Mouse (Mus musculus): ENCODE results near the gene Mcub.

DNA sequence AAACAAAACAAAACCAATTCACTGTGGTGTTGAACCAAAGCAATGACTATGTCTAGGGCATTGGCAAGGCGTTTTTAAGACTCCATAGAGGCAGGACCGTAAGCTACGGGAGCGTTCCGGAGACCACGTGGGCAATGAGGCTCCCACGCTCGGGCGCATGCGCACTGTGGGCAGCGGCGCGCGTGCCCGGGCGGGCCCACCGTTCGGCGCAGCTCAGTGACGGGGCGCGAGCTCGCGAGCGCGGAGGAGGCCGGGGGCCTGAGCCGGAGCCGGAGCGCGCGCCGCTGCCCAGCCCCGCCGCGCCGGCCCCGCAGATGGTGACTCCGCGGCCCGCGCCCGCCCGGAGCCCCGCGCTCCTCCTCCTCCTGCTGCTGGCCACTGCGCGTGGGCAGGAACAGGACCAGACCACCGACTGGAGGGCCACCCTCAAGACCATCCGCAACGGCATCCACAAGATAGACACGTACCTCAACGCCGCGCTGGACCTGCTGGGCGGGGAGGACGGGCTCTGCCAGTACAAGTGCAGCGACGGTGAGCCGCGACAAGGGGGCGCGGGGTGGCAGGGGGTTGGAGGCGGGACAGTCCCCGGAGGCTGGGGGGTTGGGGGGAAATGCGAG, 91.5 kb downstream of the Mcub start, which contains the start of gene Pla2g12a:
- no peak for TF ChIP-seq CTCF (conservative IDR thresholded peaks at IDR 0.05; ENCODE audit: insufficient read depth, insufficient read length, low read depth, low read length)
- TF ChIP-seq POLR2A (IDR thresholded peaks at IDR 0.05; ENCODE audit: low read depth, low read length): no peak

All from kidney, adult 2 months (tissue).